Mouse (Mus musculus) heart, adult 8-10 months (tissue): Measurements from ENCODE around the gene Lad1. TPM values are rescaled to one million over a fixed set of nuclear protein-coding genes. Genes with fewer than 3 reads are reported as not detected.

Source experiments
- DNase-seq: peaks from one replicate; pipeline ENCODE4 v3.0.0; 2022; ENCODE audit warnings: low spot score
- total RNA-seq, 4 experiments: library from RNA; stranded (reverse); gene quantifications; 2 replicates each; pipeline ENCODE4 v1.2.4; 2022

Lad1 gene
- total RNA-seq, 4 experiments from 2014 or later = 5.0 to 8.6 (median 5.5) TPM

- DNase-seq = no peak
Observed at GRCm38 (mm10) chr1:135844481-135844880, 26.1 kb downstream of the Lad1 start.

- no peak for DNase-seq
Observed at GRCm38 (mm10) chr1:135846632-135847031, 28.2 kb downstream of the Lad1 start.

- no peak for DNase-seq
Observed at GRCm38 (mm10) chr1:135847139-135847562, 28.8 kb downstream of the Lad1 start.

GRCm38 (mm10) chr1:135847611-135848351 lies 29.4 kb downstream of the Lad1 start:
- DNase-seq = no peak

- DNase-seq = no peak
Observed at GRCm38 (mm10) chr1:135850722-135851512, 32.5 kb downstream of the Lad1 start.

GRCm38 (mm10) chr1:135852044-135852756 lies 33.8 kb downstream of the Lad1 start:
- no peak for DNase-seq

- no peak for DNase-seq
Observed at GRCm38 (mm10) chr1:135853200-135853599, 34.8 kb downstream of the Lad1 start.

- DNase-seq = no peak
Observed at GRCm38 (mm10) chr1:135854591-135855343, 36.4 kb downstream of the Lad1 start.

- DNase-seq = no peak
Observed at GRCm38 (mm10) chr1:135855344-135855687, 36.9 kb downstream of the Lad1 start.

- no peak for DNase-seq
Observed at GRCm38 (mm10) chr1:135856070-135856469, 37.7 kb downstream of the Lad1 start.

- no peak for DNase-seq
Observed at GRCm38 (mm10) chr1:135857137-135857775, 38.9 kb downstream of the Lad1 start.

- no peak for DNase-seq
Observed at GRCm38 (mm10) chr1:135858533-135858932, 40.1 kb downstream of the Lad1 start.

GRCm38 (mm10) chr1:135861091-135861490 lies 42.7 kb downstream of the Lad1 start:
- DNase-seq = no peak

GRCm38 (mm10) chr1:135861980-135862552 lies 43.7 kb downstream of the Lad1 start:
- DNase-seq = no peak

GRCm38 (mm10) chr1:135862561-135862960 lies 44.2 kb downstream of the Lad1 start:
- DNase-seq = no peak

- DNase-seq = no peak
Observed at GRCm38 (mm10) chr1:135863786-135864335, 45.5 kb downstream of the Lad1 start.

- no peak for DNase-seq
Observed at GRCm38 (mm10) chr1:135864830-135865229, 46.4 kb downstream of the Lad1 start.

GRCm38 (mm10) chr1:135865518-135866194 lies 47.3 kb downstream of the Lad1 start:
- DNase-seq = peak; percentile 74

- DNase-seq = no peak
Observed at GRCm38 (mm10) chr1:135868570-135868969, 50.2 kb downstream of the Lad1 start.

- DNase-seq = no peak
Observed at GRCm38 (mm10) chr1:135872991-135873390, 54.6 kb downstream of the Lad1 start.
